Mouse (Mus musculus) left cerebral cortex, postnatal 4 days (tissue): ENCODE data around the gene Cabs1. TPM values are rescaled to one million over a fixed set of nuclear protein-coding genes. Genes with fewer than 3 reads are reported as not detected.

Experiments used
- DNase-seq: peaks from one replicate; pipeline ENCODE4 v3.0.0-alpha.2; 2022
- intact Hi-C: fragments of 180-260 bp; cut with DNase I; formaldehyde crosslinking; loops from one replicate; pipeline ENCODE4 v1.15.1; 2025
- total RNA-seq, 2 experiments: library from RNA; stranded (reverse); gene quantifications; 2 replicates each; pipeline ENCODE4 v1.2.3; 2021

The Cabs1 gene
- not detected for total RNA-seq

DNA sequence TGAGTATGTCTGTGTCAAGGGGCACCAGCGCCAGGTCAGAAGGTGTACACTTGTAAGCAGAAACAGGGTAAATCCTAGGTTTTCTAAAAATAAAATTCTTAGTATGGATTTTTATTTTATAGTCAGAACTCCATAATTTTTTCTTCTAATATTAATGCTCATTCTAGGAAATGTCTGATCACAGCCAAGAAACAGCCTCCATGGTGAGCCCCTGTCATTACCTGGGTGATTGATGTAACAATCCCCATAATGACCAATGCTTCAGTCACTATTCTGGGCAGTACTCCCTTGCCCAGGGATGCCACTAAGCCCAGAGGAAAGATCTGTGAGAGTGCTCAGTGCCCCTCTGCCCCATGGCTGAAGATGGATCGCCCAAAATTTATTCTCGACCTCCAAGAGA lies at the start of gene Cabs1:
Cabs1 (plus strand) TSS at position 301 of the 400 bp plus-strand sequence.
- DNase-seq = no peak
- intact Hi-C loops = no loop called here

DNA sequence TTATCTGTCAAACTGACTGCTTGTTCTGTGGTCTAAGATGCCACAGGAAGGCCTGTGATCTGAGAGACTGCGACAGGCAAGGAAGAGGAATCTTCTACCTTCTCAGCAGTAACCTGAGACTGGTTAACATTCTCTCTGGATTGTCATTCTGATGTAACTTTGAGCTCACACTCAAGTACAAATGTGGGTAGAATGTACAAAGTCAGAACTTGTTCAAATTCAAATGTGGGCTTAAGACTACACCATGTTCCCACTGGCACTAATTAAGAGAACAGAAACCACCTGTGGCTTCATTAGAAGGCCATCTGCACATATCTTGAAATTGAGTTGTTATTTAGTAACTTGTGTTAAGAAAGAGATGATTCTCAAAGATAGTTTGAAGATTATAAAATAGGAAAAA lies 47.6 kb upstream of the Cabs1 start:
- intact Hi-C loops = no loop called here

DNA sequence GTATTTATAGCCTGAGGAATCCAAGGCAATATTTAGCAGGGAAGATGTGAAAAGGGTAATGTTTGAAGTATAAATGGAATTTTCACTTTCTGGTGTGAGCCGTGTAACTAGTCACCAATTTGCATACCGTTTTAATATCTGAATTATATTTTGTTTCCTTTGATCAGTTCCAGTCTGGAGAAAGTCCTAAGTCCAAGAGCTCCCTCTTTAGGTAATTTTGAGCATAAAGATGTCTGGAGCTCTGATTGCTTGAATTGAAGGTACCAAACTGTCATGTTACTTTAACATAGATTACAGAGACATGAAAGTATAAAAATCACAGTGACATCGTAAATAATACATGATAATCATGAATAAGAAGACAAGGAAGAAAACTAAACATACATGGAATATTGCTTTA lies 38.5 kb upstream of the Cabs1 start:
- intact Hi-C loops = no loop called here
- no peak for DNase-seq

More for the DNA sequence above, 47.6 kb upstream of the Cabs1 start:
- DNase-seq = no peak

DNA sequence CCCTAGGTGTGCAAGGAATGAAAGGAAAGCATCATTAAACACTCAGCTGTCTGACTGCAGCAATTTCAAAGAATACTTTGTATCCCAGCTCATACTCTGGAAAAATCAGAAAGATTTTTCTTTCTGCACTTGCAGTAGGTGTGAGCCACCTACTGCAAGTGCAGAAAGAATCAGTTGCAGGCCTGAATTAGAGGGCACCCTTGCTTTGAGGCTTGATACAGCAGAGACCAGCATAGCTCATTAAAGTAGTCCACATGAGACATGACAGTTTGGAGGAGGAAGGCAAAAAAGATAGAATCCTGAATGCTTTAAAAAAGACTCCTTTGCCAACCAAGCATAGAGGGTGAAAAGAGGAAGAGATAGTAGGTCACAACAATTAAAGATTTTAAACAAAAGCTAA lies 36.7 kb upstream of the Cabs1 start:
- intact Hi-C loops = no loop called here
- no peak for DNase-seq

DNA sequence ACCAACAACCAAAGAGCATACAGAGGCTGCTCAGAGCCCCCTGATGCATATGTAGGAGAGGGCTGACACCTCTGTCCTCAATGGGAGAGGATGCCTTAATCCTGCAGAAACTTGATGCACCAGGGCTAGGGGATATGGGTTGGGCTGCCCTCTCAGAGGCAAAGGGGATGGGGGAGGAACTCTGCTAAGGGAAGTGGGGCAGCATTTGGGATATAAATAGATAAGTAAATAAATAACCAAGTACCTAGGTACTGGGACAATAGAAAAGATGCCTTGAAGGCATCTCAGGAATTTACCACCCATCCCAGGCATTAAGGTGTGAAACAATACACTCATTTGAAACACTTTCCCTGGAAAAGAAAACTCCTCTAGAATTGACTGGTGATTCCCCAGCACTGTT lies 27.4 kb upstream of the Cabs1 start:
- intact Hi-C loops = no loop called here
- no peak for DNase-seq

DNA sequence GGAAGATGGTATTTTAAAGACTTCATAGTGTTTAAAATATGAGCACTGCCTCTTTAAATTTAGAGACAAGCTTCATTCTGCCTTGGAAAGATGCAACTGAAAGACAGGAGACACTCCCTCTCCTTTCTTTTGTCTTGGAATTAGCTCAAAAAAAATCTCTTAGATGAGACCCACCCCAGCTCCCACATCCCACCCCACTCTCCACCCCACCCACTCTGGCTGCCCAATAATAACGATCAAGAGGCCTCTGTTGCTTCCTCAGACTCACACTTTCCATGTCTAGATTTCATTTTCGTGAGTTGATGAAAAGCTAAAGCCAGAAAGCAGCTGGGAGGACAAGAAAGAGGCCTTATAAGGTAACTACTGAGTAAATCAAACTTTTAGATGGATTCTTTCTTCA lies 10.0 kb upstream of the Cabs1 start, which contains the start of the genes 2310003L06Rik and Gm28434:
2310003L06Rik (plus strand) TSS at position 259 of the 400 bp plus-strand sequence.
Gm28434 (plus strand) TSS at position 317 of the 400 bp plus-strand sequence.
- intact Hi-C loops = no loop called here
- no peak for DNase-seq

DNA sequence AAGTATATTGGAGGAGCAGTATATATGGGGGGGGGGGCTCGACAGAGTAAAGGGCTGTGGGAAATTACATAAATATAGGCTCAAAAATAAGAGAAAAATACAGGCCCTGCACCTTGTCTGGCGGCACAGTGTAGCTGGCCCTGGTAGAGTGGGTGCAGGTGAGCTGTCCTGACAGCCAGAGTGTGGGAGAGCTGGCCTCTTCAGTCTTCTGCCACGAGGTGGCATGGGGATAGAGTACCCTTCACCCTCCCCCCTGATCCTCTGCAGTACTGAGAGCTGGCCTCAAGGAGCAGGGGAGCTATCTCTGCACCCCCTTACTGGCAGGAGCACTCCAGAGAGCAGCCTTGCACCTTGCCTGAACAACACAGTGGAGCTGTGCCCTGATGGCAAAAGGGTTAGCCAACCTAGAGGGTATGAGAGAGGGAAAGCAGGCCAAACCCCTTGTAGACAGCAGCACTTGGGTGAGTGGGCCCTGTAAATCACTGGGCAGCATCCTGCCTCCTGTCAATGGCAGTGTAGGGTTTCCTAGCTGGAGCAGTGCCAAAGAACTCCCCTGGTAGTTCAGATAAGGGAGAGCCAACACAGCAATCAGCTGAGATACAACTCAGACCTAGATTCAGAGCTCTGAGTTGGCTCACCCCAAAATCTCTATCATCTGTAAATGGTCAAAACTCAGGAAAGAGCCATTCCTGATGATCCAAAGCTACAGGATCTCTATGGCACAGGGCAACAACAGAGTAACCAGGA lies 3.4 kb downstream of the Cabs1 start:
- intact Hi-C loops = no loop called here
- DNase-seq = no peak

DNA sequence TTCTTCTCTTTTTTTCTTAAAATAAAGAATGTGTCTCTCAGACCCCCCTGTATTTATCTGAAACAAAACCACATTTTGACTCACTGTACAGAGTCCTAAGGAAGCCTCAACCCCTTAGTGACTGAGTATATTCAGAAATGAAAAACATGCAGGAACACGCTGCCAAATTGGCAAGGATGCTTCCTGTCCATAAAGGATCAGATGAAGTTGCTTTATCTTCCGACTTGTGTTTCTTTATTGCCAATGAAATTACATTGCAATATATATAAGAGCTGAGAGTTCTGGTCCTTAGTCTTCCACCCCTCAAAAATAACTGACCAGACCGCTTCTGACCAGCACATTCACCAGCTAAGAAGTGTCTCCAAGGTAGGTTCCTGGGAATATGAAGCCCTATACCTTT lies 23.0 kb downstream of the Cabs1 start, which contains the start of gene Smr3a:
Smr3a (plus strand) TSS at position 301 of the 400 bp plus-strand sequence.
- DNase-seq = no peak
- intact Hi-C loops = no loop called here

DNA sequence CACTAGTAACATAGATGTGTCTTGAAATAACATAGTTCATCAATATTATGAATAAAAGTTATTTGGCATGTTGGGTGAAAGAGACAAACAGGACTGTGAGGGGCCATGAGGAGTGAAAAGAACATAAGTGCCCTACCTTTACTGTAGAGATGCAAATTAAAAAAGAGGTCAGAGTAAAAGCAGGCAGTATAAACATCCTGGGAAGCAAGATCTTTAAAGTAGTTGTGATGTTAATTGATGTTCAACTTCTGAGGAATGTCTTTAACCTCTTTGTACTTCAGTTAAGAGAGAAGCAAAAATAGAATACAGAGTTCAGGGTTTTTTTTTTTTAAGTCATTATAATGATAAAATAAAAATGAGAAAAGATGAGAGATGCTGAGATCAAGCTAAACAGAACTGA lies 26.0 kb downstream of the Cabs1 start:
- intact Hi-C loops = no loop called here
- DNase-seq = no peak

Other genes with a start within 250 kb of the Cabs1 start
- gene Csn1s2a, start 204.9 kb upstream of the Cabs1 start, total RNA-seq = not detected
- gene Csn1s2b, start 171.4 kb upstream of the Cabs1 start, total RNA-seq = not detected
- gene Prr27, start 153.8 kb upstream of the Cabs1 start, total RNA-seq = not detected
- not detected for gene Odam, start 94.4 kb upstream of the Cabs1 start, total RNA-seq
- not detected for gene Csn3, start 53.9 kb upstream of the Cabs1 start, total RNA-seq
- gene 2310003L06Rik, start 10.0 kb upstream of the Cabs1 start, total RNA-seq = under 1 TPM in 1 of 2 experiments, not detected in 1; 0.22 TPM
- not detected for gene Gm28434, start 9.9 kb upstream of the Cabs1 start, total RNA-seq
- not detected for gene Smr3a, start 23.1 kb downstream of the Cabs1 start, total RNA-seq
- gene Smr2, start 107.1 kb downstream of the Cabs1 start, total RNA-seq = not detected
- gene Gm11116, start 132.1 kb downstream of the Cabs1 start, total RNA-seq = not detected
- gene Gm11115, start 174.7 kb downstream of the Cabs1 start, total RNA-seq = not detected